Mouse (Mus musculus): ENCODE data around the gene Ank2.

Gene Ank2

GRCm38 (mm10) chr3:127124375-127124993 lies 374.7 kb downstream of the Ank2 start:
- no peak for DNase-seq (ENCODE audit: low spot score in 2 of 2)

- no peak for DNase-seq (ENCODE audit: low spot score in 2 of 2)
Measured at GRCm38 (mm10) chr3:127123376-127123775, 375.8 kb downstream of the Ank2 start.

GRCm38 (mm10) chr3:127118777-127119176 lies 380.4 kb downstream of the Ank2 start:
- no peak for DNase-seq (ENCODE audit: low spot score in 2 of 2)

- DNase-seq (ENCODE audit: low spot score in 2 of 2): peak in 1 of 2 experiments; percentile 18
Measured at GRCm38 (mm10) chr3:127116226-127116625, 382.9 kb downstream of the Ank2 start.

- DNase-seq (ENCODE audit: low spot score in 2 of 2): no peak
Measured at GRCm38 (mm10) chr3:127113238-127113637, 385.9 kb downstream of the Ank2 start.

GRCm38 (mm10) chr3:127109413-127109812 lies 389.7 kb downstream of the Ank2 start:
- no peak for DNase-seq (ENCODE audit: low spot score in 2 of 2)

- no peak for DNase-seq (ENCODE audit: low spot score in 2 of 2)
Measured at GRCm38 (mm10) chr3:127108481-127108880, 390.7 kb downstream of the Ank2 start.

- DNase-seq (ENCODE audit: low spot score in 2 of 2): no peak
Measured at GRCm38 (mm10) chr3:127107281-127107680, 391.9 kb downstream of the Ank2 start.

- no peak for DNase-seq (ENCODE audit: low spot score in 2 of 2)
Measured at GRCm38 (mm10) chr3:127101326-127101725, 397.8 kb downstream of the Ank2 start.

GRCm38 (mm10) chr3:127097745-127098144 lies 401.4 kb downstream of the Ank2 start:
- no peak for DNase-seq (ENCODE audit: low spot score in 2 of 2)

- no peak for DNase-seq (ENCODE audit: low spot score in 2 of 2)
Measured at GRCm38 (mm10) chr3:127097106-127097505, 402.0 kb downstream of the Ank2 start.

- no peak for DNase-seq (ENCODE audit: low spot score in 2 of 2)
Measured at GRCm38 (mm10) chr3:127093631-127094030, 405.5 kb downstream of the Ank2 start.

- DNase-seq (ENCODE audit: low spot score in 2 of 2): no peak
Measured at GRCm38 (mm10) chr3:127087574-127087973, 411.6 kb downstream of the Ank2 start.

GRCm38 (mm10) chr3:127086834-127087506 lies 412.2 kb downstream of the Ank2 start:
- no peak for DNase-seq (ENCODE audit: low spot score in 2 of 2)

GRCm38 (mm10) chr3:127077369-127077768 lies 421.8 kb downstream of the Ank2 start:
- no peak for DNase-seq (ENCODE audit: low spot score in 2 of 2)

GRCm38 (mm10) chr3:127075531-127076280 lies 423.4 kb downstream of the Ank2 start:
- DNase-seq (ENCODE audit: low spot score in 2 of 2): peak in 1 of 2 experiments; percentile 26

GRCm38 (mm10) chr3:127071471-127071870 lies 427.7 kb downstream of the Ank2 start:
- peak in 1 of 2 experiments; percentile 4 for DNase-seq (ENCODE audit: low spot score in 2 of 2)

GRCm38 (mm10) chr3:127063654-127064386 lies 435.3 kb downstream of the Ank2 start:
- no peak for DNase-seq (ENCODE audit: low spot score in 2 of 2)

- DNase-seq (ENCODE audit: low spot score in 2 of 2): no peak
Measured at GRCm38 (mm10) chr3:127059671-127060070, 439.5 kb downstream of the Ank2 start.

GRCm38 (mm10) chr3:127041288-127041687 lies 457.9 kb downstream of the Ank2 start:
- no peak for DNase-seq (ENCODE audit: low spot score in 2 of 2)

GRCm38 (mm10) chr3:127038570-127038969 lies 460.6 kb downstream of the Ank2 start:
- no peak for DNase-seq (ENCODE audit: low spot score in 2 of 2)

GRCm38 (mm10) chr3:127036118-127036517 lies 463.0 kb downstream of the Ank2 start:
- DNase-seq (ENCODE audit: low spot score in 2 of 2): no peak
